Mouse (Mus musculus) heart, embryonic 14.5 days (tissue): ENCODE results near the gene Uckl1. TPM values are rescaled to one million over a fixed set of nuclear protein-coding genes. Genes with fewer than 3 reads are reported as not detected.

Experiments used
- ATAC-seq: fragments of 200-750 bp; cut with Nextera tagmentation; 2 replicates; pipeline ENCODE4 v1.8.0; 2017; ENCODE audit warnings: low read depth, moderate TSS enrichment; ENCODE audit not compliant: insufficient number of reproducible peaks, insufficient read depth, low FRiP score
- H3K27ac ChIP-seq, 2 experiments: fragments of 200-500 bp in 1 of 2; fragments of 300-500 bp in 1 of 2; sonication (generic) in 1 of 2; replicated peaks in 1 of 2; 2 replicates each; pipeline ENCODE4 v1.5.1; 2012 to 2014; ENCODE audit warnings: low read depth in 2 of 2, low read length in 2 of 2, control low read depth in 1 of 2, mild to moderate bottlenecking in 1 of 2, mixed read lengths in 1 of 2; ENCODE audit not compliant: control insufficient read depth in 1 of 2, insufficient read depth in 1 of 2
- H3K27me3 ChIP-seq: fragments of 300-500 bp; sonication (generic); 2 replicates; pipeline ENCODE4 v1.6.1; 2014; ENCODE audit warnings: mild to moderate bottlenecking, low read length, control low read depth; ENCODE audit not compliant: control insufficient read depth, insufficient read depth
- H3K36me3 ChIP-seq: fragments of 300-500 bp; sonication (generic); 2 replicates; pipeline ENCODE4 v1.6.1; 2014; ENCODE audit warnings: mild to moderate bottlenecking, control low read depth, low read length, mixed read lengths; ENCODE audit not compliant: control insufficient read depth, insufficient read depth
- H3K4me1 ChIP-seq, 2 experiments: fragments of 200-500 bp in 1 of 2; fragments of 300-500 bp in 1 of 2; sonication (generic) in 1 of 2; 2 replicates each; pipeline ENCODE4 v1.6.1; 2012 to 2014; ENCODE audit warnings: low read length in 2 of 2, control low read depth in 1 of 2, mixed read lengths in 1 of 2; ENCODE audit not compliant: control insufficient read depth in 2 of 2, insufficient read depth in 2 of 2
- H3K4me2 ChIP-seq: fragments of 300-500 bp; sonication (generic); 2 replicates; pipeline ENCODE4 v1.6.1; 2014; ENCODE audit warnings: mild to moderate bottlenecking, low read length
- H3K4me3 ChIP-seq, 2 experiments: fragments of 200-500 bp in 1 of 2; fragments of 300-500 bp in 1 of 2; sonication (generic) in 1 of 2; 2 replicates each; pipeline ENCODE4 v1.5.1; 2012 to 2014; ENCODE audit warnings: low read length in 2 of 2, mild to moderate bottlenecking in 2 of 2, control low read depth in 1 of 2, low read depth in 1 of 2, moderate library complexity in 1 of 2; ENCODE audit not compliant: control insufficient read depth in 1 of 2, insufficient read depth in 1 of 2
- H3K9ac ChIP-seq: fragments of 300-500 bp; sonication (generic); 2 replicates; pipeline ENCODE4 v1.6.1; 2014; ENCODE audit warnings: mild to moderate bottlenecking, low read length
- H3K9me3 ChIP-seq: fragments of 300-500 bp; sonication (generic); 2 replicates; pipeline ENCODE4 v1.6.1; 2016; ENCODE audit warnings: low read length, control low read depth; ENCODE audit not compliant: control insufficient read depth
- WGBS: fragments of 180-500 bp; shearing (Covaris S2); extraction: QIAGEN DNeasy Blood & Tissue Kit; methylation state at CpG from one replicate; pipeline ENCODE4 v1.1.7; 2014; 5-methylcytosine and 5-hydroxymethylcytosine counted together
- microRNA-seq: library from miRNA; unstranded; fragments of <30 nt; microRNA quantifications from one replicate; pipeline ENCODE4, GENCODE M21; 2016
- polyA plus RNA-seq: library from polyadenylated mRNA; unstranded; fragments of >200 nt; fragmentation: Nextera tagmentation; extraction: Ambion mirVana; gene quantifications from 2 replicates; pipeline ENCODE4 v1.2.1, GENCODE M21; 2014

Gene Uckl1
- polyA plus RNA-seq, 1 experiment from 2014 or later, result 72.1 TPM

DNA sequence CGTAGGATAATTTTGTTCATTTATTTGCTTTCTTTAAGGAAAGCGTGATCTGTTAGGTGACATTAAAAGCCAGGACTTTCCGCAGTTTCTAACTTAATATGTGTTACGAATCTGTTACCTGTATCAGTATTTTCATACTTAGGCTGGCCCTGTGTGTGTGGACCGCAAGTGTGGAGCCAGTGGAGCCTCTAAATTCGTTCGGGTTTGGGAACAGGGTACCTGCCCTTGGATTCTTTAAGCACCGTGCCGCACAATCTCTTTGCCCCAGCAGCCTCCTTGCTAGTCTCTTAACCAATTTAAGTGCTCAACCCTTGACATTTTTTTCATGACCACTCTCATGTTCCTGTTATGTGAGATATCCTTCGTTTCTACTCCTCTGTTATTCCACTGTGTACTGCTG lies 63.2 kb downstream of the Uckl1 start:
- peaks cover 3 to 22% of the 10 kb centered on the region in 2 experiments for H3K4me1 ChIP-seq
- WGBS, result 29% methylated on average over 10 of the region's 10 CpGs
- H3K4me3 ChIP-seq, result peak overlapping the region; percentile 94
- H3K27me3 ChIP-seq, result no peaks in the 10 kb centered on the region
- no peaks in the 10 kb centered on the region for H3K9me3 ChIP-seq
- H3K4me2 ChIP-seq, result peak overlapping the region; percentile 75
- H3K27ac ChIP-seq, result no peak overlapping the region
- ATAC-seq, result no peak
- peak overlapping the region; percentile 94 for H3K9ac ChIP-seq
- peaks cover 16% of the 10 kb centered on the region for H3K36me3 ChIP-seq

- no peak for ATAC-seq
- H3K9ac ChIP-seq, result peak overlapping the region; percentile 94
- H3K27ac ChIP-seq, result peak overlapping the region; percentile 95 to 98
- no peaks in the 10 kb centered on the region for H3K27me3 ChIP-seq
- peak overlapping the region; percentile 94 for H3K4me3 ChIP-seq
- peaks cover 3 to 22% of the 10 kb centered on the region in 2 experiments for H3K4me1 ChIP-seq
- 1% methylated on average over 17 of the region's 17 CpGs for WGBS
- H3K36me3 ChIP-seq, result peaks cover 22% of the 10 kb centered on the region
- no peaks in the 10 kb centered on the region for H3K9me3 ChIP-seq
- peak overlapping the region; percentile 75 for H3K4me2 ChIP-seq
Observed at GRCm38 (mm10) chr2:181520936-181521227, 63.8 kb downstream of the Uckl1 start.

GRCm38 (mm10) chr2:181520118-181520935 lies 64.4 kb downstream of the Uckl1 start, which contains the start of gene Dnajc5:
Dnajc5 (plus strand) TSS chr2:181520485.
- Histone ChIP-seq H3K4me1 (peaks cover 3 to 22% of the 10 kb centered on the region in 2 experiments), H3K4me2 (peak within 1 kb of the TSS; percentile 75), H3K4me3 (peak within 1 kb of the TSS; percentile 94), H3K36me3 (peaks cover 27% of the 10 kb centered on the region), H3K27me3 (no peaks in the 10 kb centered on the region), H3K9ac (peak within 1 kb of the TSS; percentile 94), H3K9me3 (no peaks in the 10 kb centered on the region), H3K27ac (peak within 1 kb of the TSS; percentile 95 to 98)
- peak; percentile 95 for ATAC-seq
- under 1% methylated on average over 73 of the region's 74 CpGs for WGBS

DNA sequence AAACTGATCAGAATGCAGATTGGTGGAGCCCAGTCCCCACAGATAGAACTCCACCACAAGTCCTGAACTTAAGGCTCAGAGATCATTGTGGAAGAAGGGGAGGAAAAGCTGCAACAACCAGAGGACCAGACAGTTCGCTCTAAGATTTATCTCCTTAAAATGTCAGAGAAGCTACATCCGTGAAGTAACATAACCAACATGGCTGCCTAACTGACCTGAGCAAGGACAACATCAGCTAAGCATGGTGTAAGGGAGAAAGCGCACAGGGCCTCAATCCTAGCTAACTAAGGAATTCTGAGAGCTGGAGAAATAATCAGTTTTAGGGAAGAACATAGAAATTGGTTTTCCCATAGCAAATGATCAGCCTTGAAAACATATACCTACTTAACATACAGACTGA lies 65.5 kb downstream of the Uckl1 start:
- H3K9me3 ChIP-seq, result no peaks in the 10 kb centered on the region
- peaks cover 3 to 19% of the 10 kb centered on the region in 2 experiments for H3K4me1 ChIP-seq
- peak overlapping the region; percentile 95 to 98 for H3K27ac ChIP-seq
- peak overlapping the region in 1 of 2 experiments; percentile 94; a peak in 2 of 4 replicates for H3K4me3 ChIP-seq
- 71% methylated on average over 3 of the region's 3 CpGs for WGBS
- H3K9ac ChIP-seq, result peak overlapping the region; percentile 94
- H3K36me3 ChIP-seq, result peaks cover 38% of the 10 kb centered on the region
- H3K27me3 ChIP-seq, result no peaks in the 10 kb centered on the region
- ATAC-seq, result no peak
- H3K4me2 ChIP-seq, result peak overlapping the region; percentile 75

Small RNA genes within 50 kb of the gene (microRNA-seq; reads per million reads assigned to microRNA genes)
- not detected for gene Mir7006

Other genes with a start within 250 kb of the Uckl1 start
- gene Zgpat, start 220.0 kb downstream of the Uckl1 start, polyA plus RNA-seq, result 26.3 and 26.5 TPM in 2 replicates
- gene Arfrp1, start 219.5 kb downstream of the Uckl1 start, polyA plus RNA-seq, result 42.8 and 46.9 TPM in 2 replicates
- gene Lime1, start 204.8 kb downstream of the Uckl1 start, polyA plus RNA-seq, result 13.6 and 13.7 TPM in 2 replicates
- gene Zbtb46, start 125.5 kb downstream of the Uckl1 start, polyA plus RNA-seq, result 8.8 and 10.6 TPM in 2 replicates
- gene Abhd16b, start 91.7 kb downstream of the Uckl1 start, polyA plus RNA-seq, result 0.18 and 0.19 TPM in 2 replicates
- 128 and 139 TPM in 2 replicates for gene Tpd52l2, start 87.8 kb downstream of the Uckl1 start, polyA plus RNA-seq
- 69.8 and 81.3 TPM in 2 replicates for gene Dnajc5, start 64.4 kb downstream of the Uckl1 start, polyA plus RNA-seq
- 41.1 and 43.0 TPM in 2 replicates for gene Prpf6, start 7.0 kb upstream of the Uckl1 start, polyA plus RNA-seq
- gene Zfp512b, start 7.9 kb upstream of the Uckl1 start, polyA plus RNA-seq, result 29.3 and 32.0 TPM in 2 replicates
- gene Samd10, start 14.3 kb upstream of the Uckl1 start, polyA plus RNA-seq, result 13.3 and 14.0 TPM in 2 replicates
- gene Gm29797, start 72.1 kb upstream of the Uckl1 start, polyA plus RNA-seq, result not detected in 2 replicates
- gene Sox18, start 86.7 kb upstream of the Uckl1 start, polyA plus RNA-seq, result 44.1 and 49.2 TPM in 2 replicates
- gene Tcea2, start 95.4 kb upstream of the Uckl1 start, polyA plus RNA-seq, result 20.5 and 21.8 TPM in 2 replicates
- 42.8 and 44.2 TPM in 2 replicates for gene Rgs19, start 109.1 kb upstream of the Uckl1 start, polyA plus RNA-seq
- gene Lkaaear1, start 113.5 kb upstream of the Uckl1 start, polyA plus RNA-seq, result not detected in 2 replicates
- gene Oprl1, start 130.1 kb upstream of the Uckl1 start, polyA plus RNA-seq, result 3.1 and 4.1 TPM in 2 replicates
- 0.74 TPM in 1 of 2 replicates, not detected in the other for gene Myt1, start 178.4 kb upstream of the Uckl1 start, polyA plus RNA-seq